Mouse (Mus musculus): ENCODE data around the gene Lrrc46.

Lrrc46 gene

DNA sequence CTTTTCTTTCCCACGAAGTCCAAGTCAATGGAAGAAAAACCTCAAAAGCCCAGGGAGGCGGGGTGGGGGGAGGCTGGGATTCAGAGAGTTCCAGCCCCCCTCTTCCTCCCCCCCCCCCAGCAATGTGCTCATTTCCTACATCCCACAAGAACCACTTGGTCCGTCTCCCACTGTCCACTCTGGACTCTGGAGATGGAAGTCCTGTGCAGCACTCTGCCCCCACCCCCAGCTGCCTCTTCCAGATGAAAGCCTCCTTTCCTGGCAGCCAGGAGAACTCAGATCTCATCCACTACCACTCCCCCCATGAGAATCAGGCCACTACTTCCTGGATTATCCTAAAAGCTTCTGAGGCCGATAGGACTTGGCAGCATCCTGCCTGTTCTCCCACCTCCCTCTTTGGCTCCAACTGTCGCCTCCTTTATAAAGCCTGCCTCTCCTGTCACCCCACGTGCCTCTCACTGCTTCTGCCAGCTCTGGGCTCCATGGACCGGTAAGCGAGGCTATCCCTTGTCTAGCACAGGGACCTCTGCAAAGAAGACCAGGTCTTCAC is 28.0 kb downstream of the Lrrc46 start, which contains the start of gene Sp6:
Sp6 (plus strand) TSS at position 274 of the 550 bp plus-strand sequence.
- no peak for DNase-seq (ENCODE audit: low spot score in 2 of 2)

DNA sequence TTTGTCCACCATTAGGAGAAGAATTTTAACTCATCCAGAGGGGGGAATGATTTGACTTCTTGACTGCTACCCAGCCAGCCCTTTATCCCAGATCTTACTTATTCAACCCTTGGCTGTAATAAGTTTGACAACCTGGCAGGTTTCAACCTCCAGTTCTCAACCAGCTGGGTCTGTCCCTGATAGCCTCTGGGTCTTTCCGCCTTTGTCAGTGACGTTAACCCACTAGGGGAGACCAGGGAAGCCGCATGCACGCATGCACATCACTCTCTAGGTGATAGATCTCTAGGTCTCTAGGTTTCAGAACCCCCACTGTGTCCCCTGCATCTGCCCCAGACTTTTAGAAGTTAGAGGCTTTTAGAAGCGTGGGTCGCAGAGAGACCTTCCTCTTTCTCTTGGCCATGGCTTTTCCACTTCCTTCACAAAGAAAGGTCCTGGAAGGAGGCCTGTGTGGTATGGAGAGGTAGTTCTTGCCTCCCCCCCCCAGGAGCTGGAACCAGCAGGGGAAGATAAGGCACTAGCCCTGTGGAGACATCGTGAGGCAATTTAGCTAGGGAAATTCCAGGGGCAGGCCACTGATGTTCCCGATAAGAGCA is 31.9 kb downstream of the Lrrc46 start:
- DNase-seq (ENCODE audit: low spot score in 2 of 2): no peak

DNA sequence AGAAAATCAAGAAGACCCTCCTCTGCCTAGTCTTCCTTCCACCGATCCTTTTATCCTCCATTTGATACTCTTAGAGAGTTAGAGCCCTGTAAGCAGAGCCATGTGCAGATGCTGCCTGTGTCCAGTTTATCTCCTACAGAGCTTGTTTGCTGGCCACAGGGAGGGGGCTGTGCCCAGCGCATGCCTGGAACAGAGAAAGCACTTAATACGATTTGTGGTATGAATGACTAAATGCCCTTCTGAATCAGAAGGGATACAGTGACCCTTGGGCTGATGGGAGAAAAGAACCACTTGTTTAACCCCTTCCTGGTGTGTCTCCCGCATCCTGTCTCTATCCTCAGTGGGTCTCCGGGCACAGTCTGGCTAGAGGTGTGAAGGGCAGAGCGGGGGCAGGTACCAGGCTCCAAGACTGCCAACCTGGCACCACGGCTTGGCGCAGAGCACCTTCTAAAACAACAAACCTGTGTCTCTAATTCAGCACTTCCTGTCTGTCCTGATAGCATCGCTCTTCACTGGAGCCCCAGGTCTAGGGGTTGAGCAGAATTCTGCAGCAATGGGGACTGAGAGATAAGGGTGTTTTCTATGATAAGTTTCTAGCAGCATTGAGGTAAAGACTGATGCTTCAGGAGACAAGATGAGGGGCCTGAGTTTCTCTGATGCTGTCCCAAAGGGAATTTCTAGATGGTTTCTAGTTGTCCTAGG is 34.0 kb downstream of the Lrrc46 start:
- DNase-seq (ENCODE audit: low spot score in 2 of 2): no peak

DNA sequence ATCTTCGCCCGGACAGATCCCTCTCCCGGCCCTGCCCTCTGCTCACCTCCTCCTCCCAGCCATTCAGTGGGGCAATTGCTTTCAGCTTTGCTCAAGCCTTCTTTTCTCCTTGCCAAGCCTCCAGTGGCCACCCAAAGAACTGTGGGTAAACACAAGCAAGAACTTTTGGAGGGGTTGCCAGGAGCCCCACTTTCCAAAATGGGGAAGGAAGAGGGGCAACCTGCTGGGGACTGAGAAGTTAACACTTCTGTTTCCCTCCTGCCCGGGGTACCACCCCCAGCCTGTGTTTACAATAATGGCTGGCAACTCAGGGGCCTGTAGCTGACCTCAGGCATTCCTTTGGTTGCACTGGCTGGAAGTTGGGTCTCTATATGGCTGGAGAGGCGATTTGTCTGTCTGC is 38.0 kb downstream of the Lrrc46 start:
- DNase-seq (ENCODE audit: low spot score in 2 of 2): no peak

DNA sequence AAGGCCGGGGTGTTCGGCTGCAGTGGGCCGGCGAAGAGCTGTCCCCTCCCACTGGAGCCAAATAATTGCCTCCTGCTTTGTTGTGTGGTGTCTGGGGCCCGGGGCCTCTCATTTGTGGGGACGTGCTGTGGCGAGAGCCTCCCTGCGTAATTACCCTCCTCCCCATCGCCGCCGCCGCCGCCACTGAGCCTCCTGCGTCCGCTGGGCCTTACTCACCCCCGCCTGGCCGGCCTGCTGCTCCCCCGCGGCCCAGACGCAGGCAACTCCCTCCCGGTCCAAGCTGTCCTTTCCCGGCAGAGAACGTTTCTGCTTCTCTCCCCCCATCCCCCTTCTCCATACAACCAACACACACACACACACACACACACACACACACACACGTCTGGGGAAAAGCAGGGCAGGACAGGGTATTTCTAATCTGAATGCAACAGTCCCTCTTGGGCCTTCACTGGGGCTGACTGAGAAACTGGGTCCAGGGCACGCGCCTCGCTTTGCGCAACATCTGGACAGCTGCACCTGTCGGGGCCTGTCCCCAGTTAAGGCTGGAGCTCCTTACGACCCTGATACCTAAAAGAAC is 43.7 kb downstream of the Lrrc46 start:
- DNase-seq (ENCODE audit: low spot score in 2 of 2): no peak

DNA sequence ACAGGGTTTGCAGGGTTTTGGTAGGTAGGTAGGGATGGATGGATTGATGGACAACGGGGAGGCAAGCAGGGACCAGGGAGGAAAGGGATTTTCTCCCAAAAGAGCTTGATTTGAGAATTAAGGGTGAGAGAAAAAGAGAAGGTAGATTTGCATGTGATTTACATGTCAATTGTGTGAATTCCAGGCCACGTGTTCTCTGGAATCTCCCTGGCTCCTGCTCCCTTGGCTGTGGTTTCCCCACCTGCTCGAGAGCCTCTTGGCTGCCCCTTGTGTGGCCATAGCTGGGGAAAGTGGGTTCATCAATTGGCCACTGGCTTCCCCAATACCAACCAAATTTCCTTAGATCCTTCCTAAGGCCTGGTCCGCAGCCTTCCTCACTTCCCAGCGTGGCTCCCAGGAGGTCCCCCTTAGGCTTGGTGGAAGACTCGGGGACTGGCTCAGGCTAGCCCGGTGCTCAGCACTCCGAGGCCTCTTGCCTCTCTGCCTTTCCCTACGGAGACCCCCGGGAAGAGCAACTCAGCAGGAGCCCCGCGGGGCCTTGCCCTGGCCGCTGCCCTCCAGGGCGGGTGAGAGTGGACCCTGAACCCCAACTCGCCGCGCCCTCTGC is 44.3 kb downstream of the Lrrc46 start:
- no peak for DNase-seq (ENCODE audit: low spot score in 2 of 2)

DNA sequence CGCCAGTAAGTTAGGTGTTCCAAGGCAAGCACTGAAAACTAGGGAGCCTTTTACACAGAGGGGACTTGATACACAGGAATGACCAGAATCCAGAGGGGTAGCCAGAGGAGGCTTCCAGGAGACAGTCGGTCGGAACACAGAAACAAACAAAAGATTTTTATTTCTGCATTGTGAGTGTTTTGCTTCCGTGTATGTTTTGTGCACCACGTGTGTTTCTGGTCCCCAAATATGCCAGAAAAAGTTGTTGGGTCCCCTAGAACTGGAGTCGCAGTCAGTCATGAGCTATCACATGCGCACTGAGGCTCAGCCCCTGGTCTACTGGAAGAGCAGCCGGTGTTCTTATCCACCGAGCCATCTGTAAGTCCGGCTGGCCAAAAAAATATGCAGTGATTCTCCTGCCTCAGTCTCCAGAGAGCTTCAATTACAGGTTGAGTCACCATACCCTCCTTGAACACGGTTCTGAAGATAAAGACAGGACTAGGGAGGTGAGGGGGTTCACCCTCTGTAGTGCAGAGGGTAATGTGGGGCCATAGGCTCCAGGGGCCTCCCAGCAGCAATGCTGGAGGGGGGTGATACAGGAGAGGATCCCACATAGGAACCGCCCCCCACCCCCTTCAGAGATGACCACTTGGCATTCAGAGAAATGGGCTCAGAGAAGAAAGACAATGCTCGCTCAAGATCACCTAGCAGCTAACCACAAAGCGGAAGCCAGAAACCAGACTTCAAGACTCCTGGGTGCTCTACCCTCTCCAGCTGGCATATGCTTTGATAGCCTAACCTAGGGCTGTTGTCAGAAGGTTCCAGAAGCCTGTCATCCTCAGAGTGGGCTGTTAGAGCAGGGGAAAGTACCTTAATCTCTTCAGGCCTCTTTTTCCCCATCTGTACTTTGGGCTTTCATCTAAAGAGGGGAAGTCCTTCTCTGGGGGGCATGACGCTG is 45.1 kb downstream of the Lrrc46 start:
- no peak for DNase-seq (ENCODE audit: low spot score in 2 of 2)

DNA sequence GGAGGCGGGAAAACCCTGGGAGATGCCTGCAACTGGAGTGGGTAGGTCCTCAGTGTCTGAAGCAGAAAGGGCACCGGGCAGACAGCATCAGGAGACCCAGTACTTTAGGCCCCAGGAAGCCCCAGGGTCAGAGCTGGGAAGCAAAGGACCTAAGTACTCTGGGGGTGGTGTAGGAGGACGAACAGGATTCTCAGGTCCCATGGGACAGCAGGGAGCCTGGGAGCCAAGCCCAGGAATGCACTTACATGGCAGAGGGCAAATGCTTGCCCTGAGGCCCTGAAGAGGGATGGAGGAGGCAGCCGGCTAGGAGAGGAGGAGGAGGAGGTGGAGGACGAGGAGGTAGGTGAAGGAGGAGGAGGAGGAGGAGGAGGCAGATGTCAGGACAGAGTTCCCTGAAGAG is 46.2 kb downstream of the Lrrc46 start:
- no peak for DNase-seq (ENCODE audit: low spot score in 2 of 2)

DNA sequence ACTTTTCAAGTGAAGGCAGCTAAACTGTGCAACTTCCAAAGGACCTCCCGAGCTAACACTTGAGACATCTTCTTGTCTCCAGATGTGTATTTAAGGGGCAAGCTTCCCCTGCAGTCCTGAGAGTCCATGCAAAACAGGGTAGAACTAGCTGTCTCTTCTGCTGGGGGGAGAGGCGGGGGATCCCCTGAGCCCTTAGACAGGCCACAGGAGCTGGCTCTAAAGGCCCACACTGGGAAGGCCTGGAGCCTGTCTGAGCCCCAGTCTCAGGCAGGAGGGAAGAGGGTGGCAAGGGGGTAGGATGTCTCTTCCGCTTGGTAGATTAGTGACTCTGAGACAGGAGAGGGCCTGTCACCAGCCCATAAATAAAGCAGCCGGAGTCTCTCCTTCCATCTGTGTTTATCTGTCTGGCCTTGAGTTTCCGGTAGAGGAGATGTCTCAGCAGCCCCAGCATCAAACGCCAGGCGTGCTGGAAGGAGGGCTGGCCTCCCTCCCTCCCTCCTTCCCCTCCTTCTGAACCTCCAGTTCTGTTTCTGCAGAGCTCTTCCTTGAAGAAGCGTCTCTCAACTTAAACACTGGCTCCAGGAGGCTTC is 48.4 kb downstream of the Lrrc46 start:
- no peak for DNase-seq (ENCODE audit: low spot score in 2 of 2)

DNA sequence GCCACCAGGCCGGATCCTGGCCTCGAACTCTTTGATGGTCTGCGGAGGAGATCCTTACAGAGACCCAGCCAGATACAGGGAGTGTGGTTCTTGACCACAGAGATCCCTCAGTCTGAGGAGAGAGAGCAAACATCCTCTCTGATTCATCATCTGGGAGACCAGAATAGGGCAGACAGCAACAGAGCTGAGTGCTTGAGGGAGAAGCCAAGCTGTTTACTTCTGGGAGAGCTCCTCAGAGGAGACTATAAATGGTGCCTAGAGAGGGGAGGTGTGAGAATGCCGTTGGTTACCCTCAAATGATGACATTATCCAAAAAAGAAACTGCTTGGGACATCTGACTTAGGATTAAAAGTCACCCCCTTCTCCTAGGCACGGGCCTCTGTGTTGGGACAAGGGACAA is 49.7 kb downstream of the Lrrc46 start:
- no peak for DNase-seq (ENCODE audit: low spot score in 2 of 2)

DNA sequence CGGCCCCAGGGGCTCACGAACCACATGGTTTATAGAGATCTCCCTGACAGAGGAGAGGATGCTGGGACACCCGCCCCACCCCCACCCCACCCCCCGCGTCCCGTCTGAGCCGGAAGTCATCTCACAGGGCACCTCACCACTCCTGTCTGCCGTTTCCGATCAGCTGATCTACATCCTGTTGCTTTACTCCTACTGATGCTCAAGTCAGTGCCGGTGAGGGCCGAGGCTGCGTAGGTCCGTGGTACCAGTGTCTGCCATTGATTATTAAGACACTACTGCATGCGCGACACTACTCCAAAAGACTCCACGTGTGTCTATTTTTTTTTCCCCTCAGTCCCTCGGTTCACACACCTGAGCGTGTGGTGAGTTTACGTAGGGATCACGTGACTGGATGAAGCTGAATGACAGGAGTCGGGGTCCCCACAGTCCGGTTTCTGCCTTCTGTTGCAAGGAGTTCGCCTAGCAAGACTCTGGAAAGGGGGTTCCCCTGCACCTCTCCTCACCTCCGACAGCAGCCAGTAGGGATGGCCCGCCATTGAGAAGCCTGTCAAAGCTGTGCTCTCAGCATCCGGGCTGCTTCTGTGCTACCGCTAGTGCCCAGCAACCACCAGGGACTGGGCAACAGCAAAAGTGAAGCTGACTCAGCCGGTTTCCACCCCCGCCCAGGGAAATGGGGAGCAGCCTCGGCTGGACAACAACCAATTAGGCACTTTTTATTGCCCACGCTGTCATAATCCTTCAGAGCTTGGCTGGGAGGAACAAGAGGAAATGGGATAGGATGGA is 53.1 kb downstream of the Lrrc46 start:
- DNase-seq (ENCODE audit: low spot score in 2 of 2): no peak

DNA sequence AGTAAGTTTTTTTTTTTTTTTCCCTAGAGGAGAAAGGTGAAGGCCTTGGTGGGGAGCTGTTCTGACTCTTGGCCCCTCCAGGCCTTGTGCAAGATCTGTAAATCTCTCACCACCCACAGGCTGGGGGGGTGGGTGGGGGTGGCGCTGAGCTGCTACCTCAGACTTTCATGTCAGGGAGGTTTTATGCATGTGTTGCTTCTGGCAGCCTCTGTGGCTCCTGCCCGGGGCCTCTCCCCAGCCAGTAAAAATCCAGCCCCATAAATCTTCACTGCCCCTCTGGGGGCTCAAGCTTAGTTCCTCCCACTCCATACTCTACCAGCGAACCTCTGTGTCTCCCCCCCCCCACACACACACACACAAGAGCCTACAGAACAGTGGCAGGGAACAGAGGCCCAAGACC is 54.7 kb downstream of the Lrrc46 start:
- no peak for DNase-seq (ENCODE audit: low spot score in 2 of 2)

DNA sequence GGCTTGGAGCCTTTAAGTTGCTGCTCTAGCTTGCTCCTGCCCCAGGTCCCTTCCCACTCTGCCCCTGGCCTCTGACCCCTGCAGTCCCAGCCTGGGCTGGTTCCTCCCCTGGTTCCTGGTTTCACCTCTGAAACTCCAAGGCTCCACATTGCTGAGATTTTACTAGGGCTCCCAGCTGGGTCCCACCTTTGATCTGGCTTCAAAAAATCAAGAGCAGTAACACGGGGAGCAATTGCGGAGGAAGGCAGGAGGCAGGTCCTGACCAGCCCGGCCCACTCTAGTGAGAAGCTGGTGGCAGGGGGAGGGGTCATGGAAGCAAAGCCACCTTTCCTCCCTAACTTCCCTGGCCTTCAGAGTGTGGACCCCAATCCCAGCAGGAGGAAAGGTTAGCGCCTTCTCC is 56.3 kb downstream of the Lrrc46 start:
- DNase-seq (ENCODE audit: low spot score in 2 of 2): no peak

All from frontal cortex, postnatal 14 days (tissue).